Mouse (Mus musculus) right cerebral cortex, postnatal 14 days (tissue): ENCODE data around the gene Dock4.

Experiments
- DNase-seq: peaks from one replicate; pipeline ENCODE4 v3.0.0; 2022

Dock4 gene

GRCm38 (mm10) chr12:40463828-40464227 is 18.1 kb downstream of the Dock4 start:
- DNase-seq: no peak

DNA sequence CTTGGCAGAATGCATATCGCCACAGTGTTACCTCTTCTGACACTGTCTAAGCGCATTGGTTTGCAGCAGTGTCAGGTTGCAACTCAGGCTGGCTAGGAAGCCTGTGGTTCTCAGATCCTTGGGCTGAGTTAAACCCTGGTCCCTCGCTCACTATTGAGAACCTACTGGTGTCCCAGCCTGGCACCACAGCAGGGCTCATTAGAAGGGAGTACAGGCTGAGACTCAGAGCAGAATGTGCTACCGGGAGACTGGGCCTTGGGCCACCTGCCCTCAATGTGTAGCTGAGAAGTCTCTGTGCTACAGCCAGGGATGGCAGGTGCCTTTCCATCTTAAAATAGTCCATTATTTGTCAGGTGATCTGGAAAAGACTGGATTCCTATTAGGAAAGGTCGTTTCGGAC is 18.5 kb downstream of the Dock4 start:
- peak; percentile 21 for DNase-seq

DNA sequence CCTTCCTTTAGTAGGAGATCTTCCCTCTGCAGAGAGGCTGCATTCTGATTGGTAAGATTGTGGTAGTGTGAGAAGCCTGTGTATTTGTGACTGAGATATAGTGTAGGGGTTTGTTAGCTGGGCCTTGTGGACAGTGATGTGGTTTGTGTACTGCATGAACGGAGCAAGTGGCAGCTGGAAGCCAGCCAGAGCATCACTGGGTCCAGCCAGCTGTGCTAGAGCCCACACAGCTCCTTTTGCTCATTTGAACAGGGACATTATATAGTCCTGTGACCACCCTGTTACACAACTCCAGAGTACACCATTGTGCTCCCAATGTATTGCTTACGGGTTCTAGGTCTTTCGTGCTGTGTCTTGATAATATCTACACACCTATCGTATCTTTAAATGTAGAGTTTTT is 22.5 kb downstream of the Dock4 start:
- peak; percentile 54 for DNase-seq

GRCm38 (mm10) chr12:40469009-40469408 is 23.3 kb downstream of the Dock4 start:
- no peak for DNase-seq

DNA sequence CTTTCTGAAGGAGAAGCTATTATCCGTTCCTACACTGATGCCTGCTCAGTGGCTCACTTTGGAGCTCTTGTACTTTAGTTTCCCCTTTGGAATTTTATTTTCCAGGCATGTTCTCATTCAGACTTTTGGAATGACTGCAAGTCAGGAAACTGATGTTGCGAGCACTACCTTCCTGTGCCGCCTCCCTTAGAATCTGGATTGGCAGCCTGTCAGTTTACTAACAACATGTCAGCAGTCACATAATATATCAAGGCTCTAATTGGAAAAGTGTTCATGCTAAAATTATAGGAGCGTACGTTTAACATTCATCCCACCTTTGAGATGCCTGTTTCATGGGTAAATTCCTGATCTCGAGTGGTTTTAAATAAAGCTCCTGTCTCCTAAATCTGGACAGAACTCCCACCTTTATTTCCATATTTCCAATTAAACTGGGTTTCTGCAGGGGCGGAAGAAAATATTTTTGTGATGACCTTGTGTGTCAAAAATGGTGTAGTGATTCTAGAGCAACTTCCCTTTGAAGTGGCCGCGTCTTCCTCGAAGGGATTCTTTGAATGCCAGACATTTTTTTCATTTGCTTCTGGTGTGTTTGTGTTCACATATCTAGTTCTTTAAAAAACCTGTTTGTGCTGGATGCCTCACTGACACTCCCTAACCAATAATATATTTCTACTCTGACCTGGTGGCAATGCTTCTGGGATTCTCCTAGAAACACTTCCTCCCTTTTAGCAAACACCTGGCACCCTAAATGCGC is 26.1 kb downstream of the Dock4 start:
- DNase-seq: no peak

GRCm38 (mm10) chr12:40473709-40474108 is 28.0 kb downstream of the Dock4 start:
- DNase-seq: no peak

- no peak for DNase-seq
Measured at GRCm38 (mm10) chr12:40477621-40478452, 32.1 kb downstream of the Dock4 start.

DNA sequence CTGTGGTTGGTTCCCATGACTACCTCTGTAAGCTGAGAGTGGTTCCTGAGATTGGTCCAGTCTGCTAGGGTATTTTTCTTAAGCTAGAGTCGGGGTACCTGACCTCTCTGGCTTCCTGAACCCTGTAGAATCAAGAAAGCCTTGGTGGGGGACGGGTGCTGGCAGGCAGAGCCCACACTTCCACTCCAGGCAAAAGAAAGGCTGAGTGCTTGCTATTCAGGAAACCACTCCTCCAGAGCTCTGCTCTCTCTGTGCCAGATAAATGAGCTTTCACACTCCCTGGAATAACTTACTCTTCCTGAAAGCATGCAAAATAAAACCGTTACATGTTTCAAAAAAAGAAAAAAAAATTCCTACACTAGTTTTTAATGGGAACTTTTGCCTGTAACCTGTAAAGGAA is 38.5 kb downstream of the Dock4 start:
- no peak for DNase-seq

DNA sequence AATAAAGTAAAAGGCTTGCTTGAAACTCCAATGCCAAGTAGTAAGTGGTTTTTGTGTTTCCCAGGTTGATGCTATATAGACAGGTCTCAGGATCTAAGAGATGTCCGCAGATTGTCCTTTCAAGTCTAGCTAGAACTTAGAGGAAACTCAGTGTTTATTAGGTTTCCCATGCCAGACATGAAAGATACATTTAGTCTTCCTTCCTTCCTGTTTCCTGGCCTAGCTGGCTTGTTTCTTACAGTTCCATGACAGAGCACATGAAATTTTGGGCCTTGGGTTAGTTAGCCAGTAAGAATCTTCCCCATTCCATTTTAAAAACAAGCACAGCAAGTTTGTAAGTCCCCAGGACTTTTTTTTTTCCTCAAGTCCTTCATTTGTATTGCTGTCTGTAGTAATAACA is 39.5 kb downstream of the Dock4 start:
- no peak for DNase-seq

- no peak for DNase-seq
Measured at GRCm38 (mm10) chr12:40486047-40486837, 40.5 kb downstream of the Dock4 start.

DNA sequence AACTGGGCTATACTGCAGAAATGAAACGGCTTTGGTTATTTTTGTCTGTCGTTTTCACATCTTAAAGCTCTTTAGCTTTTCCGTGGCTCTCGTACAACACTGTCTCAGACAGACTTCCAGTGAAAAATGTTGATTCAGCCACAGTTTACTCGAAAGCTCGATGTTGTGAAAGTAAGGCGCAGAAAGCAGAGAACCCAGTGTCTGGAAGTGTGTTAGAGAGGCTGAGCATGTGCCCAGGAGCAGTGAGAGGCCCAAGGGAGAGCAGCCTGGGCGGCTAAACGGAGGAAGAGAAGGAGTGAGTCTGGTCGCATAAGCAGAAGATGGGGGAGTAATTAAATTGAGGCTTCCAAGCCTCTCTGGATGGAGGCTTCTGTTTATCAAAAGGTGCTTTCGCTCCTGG is 50.6 kb downstream of the Dock4 start:
- no peak for DNase-seq

GRCm38 (mm10) chr12:40497806-40498205 is 52.1 kb downstream of the Dock4 start:
- no peak for DNase-seq

DNA sequence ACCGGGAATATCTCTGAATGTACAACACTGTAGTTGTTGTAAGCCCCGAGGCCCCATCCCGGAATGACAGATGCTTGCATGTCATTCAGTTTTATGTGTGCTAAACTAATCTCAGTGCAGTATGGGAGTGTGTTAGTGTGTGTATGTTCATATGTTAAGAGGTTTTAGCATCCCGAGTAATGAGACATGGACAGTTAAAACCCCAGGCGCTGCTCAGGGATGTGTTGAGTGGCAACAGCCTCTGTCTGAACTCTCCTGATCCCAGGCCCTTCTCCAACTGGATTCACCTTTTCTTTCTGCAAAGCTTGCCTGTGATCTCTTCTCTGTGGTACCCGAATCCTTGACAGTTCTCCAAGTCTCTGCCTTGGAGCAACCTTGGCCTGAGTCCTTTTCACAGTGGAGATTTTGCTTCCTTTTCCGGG is 52.5 kb downstream of the Dock4 start:
- DNase-seq: no peak

DNA sequence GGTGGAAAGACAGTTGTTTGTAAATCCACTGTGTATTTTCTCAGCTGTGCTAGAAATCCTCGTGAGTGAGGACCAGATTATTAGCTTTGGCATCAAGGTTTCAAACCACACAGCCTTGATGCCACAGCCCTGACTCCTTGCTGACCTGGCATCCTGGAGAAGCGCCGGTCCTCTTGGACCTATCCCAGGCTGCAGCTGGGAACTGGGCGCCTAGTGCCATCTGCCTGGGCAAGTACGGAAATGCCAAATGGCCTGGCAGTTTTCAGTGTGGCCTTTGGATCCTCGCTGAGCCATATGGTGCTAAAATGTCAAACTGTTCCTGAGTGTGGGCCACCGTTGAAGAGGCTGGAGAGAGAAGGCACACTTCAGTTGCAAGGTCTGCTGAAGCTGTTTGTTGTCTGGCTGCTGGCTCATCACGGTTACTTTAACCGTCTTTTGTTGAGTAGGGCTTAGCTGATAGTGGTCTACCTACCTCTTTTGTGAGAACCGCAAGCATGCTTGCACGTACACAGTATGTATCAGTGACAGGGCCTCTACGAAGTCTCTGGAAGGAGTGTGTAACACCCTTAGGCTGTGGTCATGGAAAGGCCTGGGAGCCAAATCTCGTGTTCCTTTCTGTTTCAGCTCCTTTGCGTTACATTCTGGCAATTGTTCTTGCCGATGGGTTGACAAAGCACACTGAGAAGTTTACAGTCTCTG is 53.3 kb downstream of the Dock4 start:
- DNase-seq: peak; percentile 26

- DNase-seq: no peak
Measured at GRCm38 (mm10) chr12:40499627-40500329, 54.0 kb downstream of the Dock4 start.

- DNase-seq: no peak
Measured at GRCm38 (mm10) chr12:40501141-40501540, 55.4 kb downstream of the Dock4 start.

- DNase-seq: no peak
Measured at GRCm38 (mm10) chr12:40503520-40503919, 57.8 kb downstream of the Dock4 start.

DNA sequence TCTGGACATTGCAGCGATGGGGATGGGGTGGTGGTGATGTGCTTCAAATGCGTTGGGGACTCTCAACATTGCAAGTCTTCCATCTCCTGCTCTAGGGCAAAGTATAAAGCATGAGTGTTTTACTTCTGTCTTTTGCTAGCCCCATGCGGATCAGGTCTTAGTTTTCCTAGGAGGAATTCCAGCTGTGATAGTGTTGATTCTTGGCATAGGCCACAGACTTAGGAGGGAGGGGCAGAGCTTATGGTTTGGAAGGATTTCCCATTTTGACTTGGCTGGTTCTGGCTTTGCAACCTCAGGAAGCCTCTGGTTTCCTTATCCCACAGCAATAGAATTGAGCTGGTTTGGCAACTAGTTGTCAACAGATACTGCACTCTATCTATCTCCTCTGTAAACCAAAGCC is 58.9 kb downstream of the Dock4 start:
- DNase-seq: no peak

DNA sequence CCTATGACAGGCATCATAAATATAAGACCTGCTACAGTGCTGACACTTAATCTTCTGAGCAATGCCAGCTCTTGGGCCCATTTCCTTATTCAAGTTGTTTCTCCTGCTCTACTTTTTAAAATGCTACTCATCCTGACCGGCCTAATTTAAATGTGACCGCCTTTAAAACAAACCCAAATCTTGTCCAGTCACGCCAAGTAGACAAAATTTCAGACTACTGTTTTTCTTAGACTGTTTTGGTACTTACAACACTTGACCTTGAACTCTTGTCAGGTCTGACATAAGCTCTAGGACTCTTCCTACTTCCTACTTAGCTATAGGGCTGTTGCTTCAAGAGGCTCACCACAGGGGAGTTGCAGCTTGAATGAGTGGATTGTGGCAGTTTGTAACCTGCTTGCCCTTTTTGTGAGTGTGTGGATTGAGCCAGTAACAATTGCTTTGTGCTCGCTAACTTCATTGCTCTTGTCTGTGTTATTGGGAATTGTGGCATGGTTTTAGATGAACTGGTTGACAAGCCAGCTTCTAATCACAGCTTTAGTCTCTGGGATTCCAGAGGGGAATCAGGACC is 62.2 kb downstream of the Dock4 start:
- no peak for DNase-seq

DNA sequence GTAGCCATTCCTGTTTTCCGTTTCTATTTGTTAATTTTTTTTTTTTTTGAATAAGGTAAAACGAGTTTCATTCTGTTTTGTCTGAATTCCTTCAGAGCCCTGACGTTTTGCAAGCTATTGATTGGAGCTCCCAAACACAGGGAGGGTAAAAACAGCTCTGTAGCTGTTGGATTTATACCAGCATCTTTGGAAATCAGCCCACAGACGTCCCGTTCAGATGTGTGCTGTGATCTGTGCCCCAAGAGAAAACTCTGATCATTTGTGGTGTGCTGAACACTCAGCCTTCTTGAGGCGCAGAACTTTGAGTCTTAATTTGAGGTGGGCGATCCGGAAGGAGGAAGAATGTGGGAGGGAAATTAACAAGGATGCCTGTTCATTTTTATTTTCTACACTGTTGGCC is 62.7 kb downstream of the Dock4 start:
- DNase-seq: no peak

DNA sequence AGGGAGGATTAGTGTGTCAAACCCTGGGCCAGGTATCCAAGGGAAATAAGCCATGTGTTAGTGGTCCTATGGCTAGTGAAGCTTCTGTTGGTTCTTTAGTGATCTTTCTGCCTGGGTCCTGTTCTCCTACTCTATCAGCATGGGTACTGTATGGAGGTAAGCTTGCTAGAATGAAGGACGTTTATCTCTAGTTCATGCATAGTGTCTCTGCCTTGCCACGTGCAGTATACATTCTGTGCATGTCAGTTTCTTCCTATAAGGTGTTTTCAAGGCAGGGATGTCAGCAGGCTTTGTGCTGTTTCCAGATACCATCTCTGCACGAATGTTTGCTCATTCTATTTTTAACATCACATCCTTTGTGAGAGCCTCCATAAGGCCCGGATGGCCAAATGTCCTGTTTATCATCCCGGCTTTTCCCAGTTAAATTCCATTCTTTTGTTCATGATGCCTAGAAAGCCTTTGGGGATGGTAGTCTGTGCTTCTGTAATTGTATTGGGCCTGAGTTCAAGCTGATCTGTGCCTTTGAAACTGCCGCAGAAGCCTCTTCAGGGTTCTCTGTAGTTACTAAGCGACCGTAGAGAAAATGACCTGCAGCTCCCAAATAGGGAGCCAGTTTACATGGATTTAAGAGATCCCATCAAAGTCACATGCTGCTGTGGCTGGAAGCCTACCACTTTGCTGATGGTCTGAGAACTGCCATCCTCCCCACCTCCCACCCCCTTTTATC is 66.1 kb downstream of the Dock4 start:
- DNase-seq: no peak
